Mouse (Mus musculus) cerebellum, adult 18-20 months (tissue): ENCODE data around the gene Gfy.

ENCODE experiments used
- DNase-seq, 2 experiments: peaks; one replicate each; pipeline ENCODE4 v3.0.0; 2021

Gfy gene

GRCm38 (mm10) chr7:45179469-45179868 lies at the start of gene Gfy:
TSS of gene Gfy (minus strand) at chr7:45179569.
- no peak for DNase-seq

GRCm38 (mm10) chr7:45229046-45229445 lies 49.7 kb upstream of the Gfy start:
- DNase-seq, result no peak

- no peak for DNase-seq
Observed at GRCm38 (mm10) chr7:45228548-45228947, 49.2 kb upstream of the Gfy start.

GRCm38 (mm10) chr7:45226421-45226820 lies 47.1 kb upstream of the Gfy start:
- DNase-seq, result no peak

- DNase-seq, result no peak
Observed at GRCm38 (mm10) chr7:45224826-45225225, 45.5 kb upstream of the Gfy start.

- no peak for DNase-seq
Observed at GRCm38 (mm10) chr7:45221680-45222079, 42.3 kb upstream of the Gfy start.

- no peak for DNase-seq
Observed at GRCm38 (mm10) chr7:45216442-45217183, 37.2 kb upstream of the Gfy start.

- no peak for DNase-seq
Observed at GRCm38 (mm10) chr7:45215673-45216441, 36.5 kb upstream of the Gfy start, which contains the start of gene Tead2. TSS of gene Tead2 (plus strand) at chr7:45215753.

- DNase-seq, result no peak
Observed at GRCm38 (mm10) chr7:45213708-45214107, 34.3 kb upstream of the Gfy start.

- DNase-seq, result no peak
Observed at GRCm38 (mm10) chr7:45212356-45212755, 33.0 kb upstream of the Gfy start.

- DNase-seq, result no peak
Observed at GRCm38 (mm10) chr7:45211851-45212251, 32.5 kb upstream of the Gfy start, which contains the start of gene Dkkl1. TSS of gene Dkkl1 (minus strand) at chr7:45212147.

- no peak for DNase-seq
Observed at GRCm38 (mm10) chr7:45211070-45211469, 31.7 kb upstream of the Gfy start.

GRCm38 (mm10) chr7:45208260-45208659 lies 28.9 kb upstream of the Gfy start:
- no peak for DNase-seq

- DNase-seq, result peak; percentile 94 to 97
Observed at GRCm38 (mm10) chr7:45204380-45205143, 25.2 kb upstream of the Gfy start, which contains the start of gene Ccdc155. TSS of gene Ccdc155 (minus strand) at chr7:45204892.

- no peak for DNase-seq
Observed at GRCm38 (mm10) chr7:45202654-45203053, 23.3 kb upstream of the Gfy start.

GRCm38 (mm10) chr7:45198961-45199360 lies 19.6 kb upstream of the Gfy start:
- DNase-seq, result peak in 1 of 2 experiments; percentile 39

GRCm38 (mm10) chr7:45198435-45198834 lies 19.1 kb upstream of the Gfy start:
- DNase-seq, result peak; percentile 90 to 93

GRCm38 (mm10) chr7:45196994-45197393 lies 17.6 kb upstream of the Gfy start:
- DNase-seq, result peak in 1 of 2 experiments; percentile 21

GRCm38 (mm10) chr7:45196176-45196535 lies 16.8 kb upstream of the Gfy start:
- peak in 1 of 2 experiments; percentile 22 for DNase-seq

- peak; percentile 58 to 59 for DNase-seq
Observed at GRCm38 (mm10) chr7:45195341-45196175, 16.2 kb upstream of the Gfy start.

GRCm38 (mm10) chr7:45193871-45194785 lies 14.8 kb upstream of the Gfy start:
- peak; percentile 65 to 72 for DNase-seq
